Mouse (Mus musculus): ENCODE measurements at regions not wholly inside any gene's neighbourhood (a gene's known extent, or its start where the extent isn't known, plus 50 kb on each side); places are given as distances from the start of the nearest gene placed in this dataset.

GRCm38 (mm10) chr14:105779760-105780159 lies 116.9 kb downstream of the Spry2 start:
- no peak for DNase-seq (ENCODE audit: low spot score)

- no peak for DNase-seq (ENCODE audit: low spot score)
These were observed 117.3 kb downstream of the Spry2 start for GRCm38 (mm10) chr14:105779349-105779748.

- no peak for DNase-seq (ENCODE audit: low spot score)
These were observed 122.9 kb downstream of the Spry2 start for GRCm38 (mm10) chr14:105773674-105774073.

- DNase-seq (ENCODE audit: low spot score): peak; percentile 38
These were observed 129.5 kb downstream of the Spry2 start for GRCm38 (mm10) chr14:105767100-105767499.

GRCm38 (mm10) chr14:105752509-105753375 lies 143.9 kb downstream of the Spry2 start:
- no peak for DNase-seq (ENCODE audit: low spot score)

GRCm38 (mm10) chr14:105751762-105752161 lies 144.9 kb downstream of the Spry2 start:
- no peak for DNase-seq (ENCODE audit: low spot score)

- no peak for DNase-seq (ENCODE audit: low spot score)
These were observed 152.0 kb downstream of the Spry2 start for GRCm38 (mm10) chr14:105744578-105744977.

- no peak for DNase-seq (ENCODE audit: low spot score)
These were observed 152.5 kb downstream of the Spry2 start for GRCm38 (mm10) chr14:105744125-105744524.

GRCm38 (mm10) chr14:105740889-105741288 lies 155.7 kb downstream of the Spry2 start:
- no peak for DNase-seq (ENCODE audit: low spot score)

- no peak for DNase-seq (ENCODE audit: low spot score)
These were observed 158.1 kb downstream of the Spry2 start for GRCm38 (mm10) chr14:105738568-105738967.

- no peak for DNase-seq (ENCODE audit: low spot score)
These were observed 160.3 kb downstream of the Spry2 start for GRCm38 (mm10) chr14:105736352-105736751.

GRCm38 (mm10) chr14:105734291-105734690 lies 162.3 kb downstream of the Spry2 start:
- no peak for DNase-seq (ENCODE audit: low spot score)

- DNase-seq (ENCODE audit: low spot score): peak; percentile 64
These were observed 163.4 kb downstream of the Spry2 start for GRCm38 (mm10) chr14:105733013-105733728.

- peak; percentile 88 for DNase-seq (ENCODE audit: low spot score)
These were observed 164.2 kb downstream of the Spry2 start for GRCm38 (mm10) chr14:105732221-105733012.

GRCm38 (mm10) chr14:105730786-105731185 lies 165.8 kb downstream of the Spry2 start:
- peak; percentile 34 for DNase-seq (ENCODE audit: low spot score)

- DNase-seq (ENCODE audit: low spot score): no peak
These were observed 167.8 kb downstream of the Spry2 start for GRCm38 (mm10) chr14:105728841-105729240.

- DNase-seq (ENCODE audit: low spot score): no peak
These were observed 170.9 kb downstream of the Spry2 start for GRCm38 (mm10) chr14:105725741-105726140.

- DNase-seq (ENCODE audit: low spot score): no peak
These were observed 173.7 kb downstream of the Spry2 start for GRCm38 (mm10) chr14:105722923-105723322.

- no peak for DNase-seq (ENCODE audit: low spot score)
These were observed 175.0 kb downstream of the Spry2 start for GRCm38 (mm10) chr14:105721576-105721975.

GRCm38 (mm10) chr14:105720816-105721510 lies 175.7 kb downstream of the Spry2 start:
- no peak for DNase-seq (ENCODE audit: low spot score)

GRCm38 (mm10) chr14:105718676-105719441 lies 177.8 kb downstream of the Spry2 start:
- DNase-seq (ENCODE audit: low spot score): no peak
